Mouse (Mus musculus) kidney, embryonic 14.5 days (tissue): Measurements from ENCODE around the gene Otof. TPM values are rescaled to one million over a fixed set of nuclear protein-coding genes. Genes with fewer than 3 reads are reported as not detected.

ENCODE experiments used
- ATAC-seq: fragments of 200-750 bp; cut with Nextera tagmentation; 2 replicates; pipeline ENCODE4 v1.8.0; 2017; ENCODE audit warnings: moderate number of reproducible peaks, mild to moderate bottlenecking, moderate TSS enrichment, moderate library complexity; ENCODE audit not compliant: low FRiP score, low TSS enrichment
- H3K27ac ChIP-seq: fragments of 300-500 bp; sonication (generic); 2 replicates; pipeline ENCODE4 v1.5.1; 2014; ENCODE audit warnings: low read depth, mild to moderate bottlenecking, low read length, moderate library complexity, mixed read lengths
- H3K27me3 ChIP-seq: fragments of 300-500 bp; sonication (generic); 2 replicates; pipeline ENCODE4 v1.6.1; 2014; ENCODE audit warnings: mild to moderate bottlenecking, low read length; ENCODE audit not compliant: control insufficient read depth, insufficient read depth
- H3K36me3 ChIP-seq: fragments of 300-500 bp; sonication (generic); 2 replicates; pipeline ENCODE4 v1.6.1; 2014; ENCODE audit warnings: low read length, mixed read lengths; ENCODE audit not compliant: control insufficient read depth, insufficient read depth
- H3K4me1 ChIP-seq: fragments of 300-500 bp; sonication (generic); 2 replicates; pipeline ENCODE4 v1.6.1; 2014; ENCODE audit warnings: low read length, mixed read lengths; ENCODE audit not compliant: control insufficient read depth, insufficient read depth
- H3K4me2 ChIP-seq: fragments of 300-500 bp; sonication (generic); replicated peaks from 2 replicates; pipeline ENCODE4 v1.6.1; 2014; ENCODE audit warnings: low read depth, mild to moderate bottlenecking, low read length
- H3K4me3 ChIP-seq: fragments of 300-500 bp; sonication (generic); 2 replicates; pipeline ENCODE4 v1.5.1; 2014; ENCODE audit warnings: mild to moderate bottlenecking, low read length
- H3K9ac ChIP-seq: fragments of 300-500 bp; sonication (generic); 2 replicates; pipeline ENCODE4 v1.6.1; 2014; ENCODE audit warnings: low read depth, mild to moderate bottlenecking, low read length, moderate library complexity
- H3K9me3 ChIP-seq: fragments of 300-500 bp; sonication (generic); 2 replicates; pipeline ENCODE4 v1.6.1; 2016; ENCODE audit warnings: low read length; ENCODE audit not compliant: control insufficient read depth
- WGBS: fragments of 180-500 bp; shearing (Covaris S2); extraction: QIAGEN DNeasy Blood & Tissue Kit; methylation state at CpG from one replicate; pipeline ENCODE4 v1.1.7; 2014; 5-methylcytosine and 5-hydroxymethylcytosine counted together
- polyA plus RNA-seq: library from polyadenylated mRNA; unstranded; fragments of >200 nt; fragmentation: Nextera tagmentation; extraction: Ambion mirVana; gene quantifications from 2 replicates; pipeline ENCODE4 v1.2.1, GENCODE M21; 2014

Gene Otof
- polyA plus RNA-seq, 1 experiment from 2014 or later = 0.09 TPM

GRCm38 (mm10) chr5:30444327-30444895, 17.3 kb downstream of the Otof start:
- Histone ChIP-seq H3K36me3 (no peaks in the 10 kb centered on the region), H3K9me3 (no peaks in the 10 kb centered on the region), H3K4me1 (no peaks in the 10 kb centered on the region), H3K27me3 (no peaks in the 10 kb centered on the region), H3K27ac (no peak overlapping the region), H3K4me2 (no peak overlapping the region), H3K4me3 (no peak overlapping the region), H3K9ac (no peak overlapping the region)
- 74% methylated on average over 13 of the region's 13 CpGs for WGBS
- no peak for ATAC-seq

- Histone ChIP-seq H3K36me3 (no peaks in the 10 kb centered on the region), H3K4me2 (no peak overlapping the region), H3K4me1 (no peaks in the 10 kb centered on the region), H3K27ac (no peak overlapping the region), H3K4me3 (no peak overlapping the region), H3K9me3 (no peaks in the 10 kb centered on the region), H3K9ac (no peak overlapping the region), H3K27me3 (no peaks in the 10 kb centered on the region)
- WGBS = 70% methylated on average over 5 of the region's 5 CpGs
- ATAC-seq = no peak
These were observed 19.5 kb downstream of the Otof start for GRCm38 (mm10) chr5:30442196-30442595.

- no peaks in the 10 kb centered on the region for H3K9me3 ChIP-seq
- no peak overlapping the region for H3K9ac ChIP-seq
- WGBS = 89% methylated on average over 8 of the region's 8 CpGs
- H3K4me1 ChIP-seq = no peaks in the 10 kb centered on the region
- H3K4me2 ChIP-seq = no peak overlapping the region
- H3K36me3 ChIP-seq = no peaks in the 10 kb centered on the region
- no peak overlapping the region for H3K27ac ChIP-seq
- ATAC-seq = no peak
- no peaks in the 10 kb centered on the region for H3K27me3 ChIP-seq
- H3K4me3 ChIP-seq = no peak overlapping the region
These were observed 21.3 kb downstream of the Otof start for GRCm38 (mm10) chr5:30440308-30440906.

- Histone ChIP-seq H3K9ac (no peak overlapping the region), H3K9me3 (no peaks in the 10 kb centered on the region), H3K4me3 (no peak overlapping the region), H3K36me3 (no peaks in the 10 kb centered on the region), H3K27ac (no peak overlapping the region), H3K4me1 (no peaks in the 10 kb centered on the region), H3K27me3 (no peaks in the 10 kb centered on the region), H3K4me2 (no peak overlapping the region)
- no peak for ATAC-seq
- WGBS = 32% methylated on average over 2 of the region's 2 CpGs
These were observed 22.8 kb downstream of the Otof start for GRCm38 (mm10) chr5:30438931-30439330.

GRCm38 (mm10) chr5:30427406-30427805, 34.3 kb downstream of the Otof start:
- no peak for ATAC-seq
- Histone ChIP-seq H3K9ac (no peak overlapping the region), H3K4me2 (no peak overlapping the region), H3K27me3 (no peaks in the 10 kb centered on the region), H3K36me3 (no peaks in the 10 kb centered on the region), H3K27ac (no peak overlapping the region), H3K9me3 (no peaks in the 10 kb centered on the region), H3K4me1 (0 out of 2 replicates have a peak, but pooled peaks cover 3% of the 10 kb centered on the region), H3K4me3 (no peak overlapping the region)
- 85% methylated on average over 6 of the region's 6 CpGs for WGBS

GRCm38 (mm10) chr5:30423572-30424244, 38.0 kb downstream of the Otof start:
- H3K4me3 ChIP-seq = no peak overlapping the region
- no peaks in the 10 kb centered on the region for H3K36me3 ChIP-seq
- H3K9ac ChIP-seq = no peak overlapping the region
- H3K9me3 ChIP-seq = no peaks in the 10 kb centered on the region
- H3K27me3 ChIP-seq = no peaks in the 10 kb centered on the region
- WGBS = 17% methylated on average over 8 of the region's 8 CpGs
- no peak overlapping the region for H3K27ac ChIP-seq
- ATAC-seq = 0 out of 2 replicates have a peak, but pooled peaks have one; percentile 49
- H3K4me2 ChIP-seq = no peak overlapping the region
- H3K4me1 ChIP-seq = 0 out of 2 replicates have a peak, but pooled peaks cover 3% of the 10 kb centered on the region

- ATAC-seq = no peak
- H3K27ac ChIP-seq = no peak overlapping the region
- 84% methylated on average over 4 of the region's 4 CpGs for WGBS
- H3K36me3 ChIP-seq = no peaks in the 10 kb centered on the region
- H3K9me3 ChIP-seq = no peaks in the 10 kb centered on the region
- 0 out of 2 replicates have a peak, but pooled peaks cover 3% of the 10 kb centered on the region for H3K4me1 ChIP-seq
- no peaks in the 10 kb centered on the region for H3K27me3 ChIP-seq
- no peak overlapping the region for H3K4me2 ChIP-seq
- no peak overlapping the region for H3K4me3 ChIP-seq
- H3K9ac ChIP-seq = no peak overlapping the region
These were observed 38.6 kb downstream of the Otof start for GRCm38 (mm10) chr5:30423121-30423520.

- Histone ChIP-seq H3K9ac (no peak overlapping the region), H3K4me3 (no peak overlapping the region), H3K36me3 (no peaks in the 10 kb centered on the region), H3K4me1 (no peaks in the 10 kb centered on the region), H3K9me3 (no peaks in the 10 kb centered on the region), H3K27ac (no peak overlapping the region), H3K27me3 (no peaks in the 10 kb centered on the region), H3K4me2 (no peak overlapping the region)
- ATAC-seq = no peak
- WGBS = 67% methylated on average over 5 of the region's 5 CpGs
These were observed 45.1 kb downstream of the Otof start for GRCm38 (mm10) chr5:30416665-30417064.

- no peak for ATAC-seq
- H3K27ac ChIP-seq = no peak overlapping the region
These were observed 45.9 kb downstream of the Otof start for GRCm38 (mm10) chr5:30415876-30416275.

More at GRCm38 (mm10) chr5:30415876-30416275, 45.9 kb downstream of the Otof start:
- Histone ChIP-seq H3K9me3 (no peaks in the 10 kb centered on the region), H3K4me3 (no peak overlapping the region), H3K4me2 (no peak overlapping the region), H3K9ac (no peak overlapping the region), H3K36me3 (no peaks in the 10 kb centered on the region), H3K4me1 (no peaks in the 10 kb centered on the region), H3K27me3 (no peaks in the 10 kb centered on the region)
- WGBS = 75% methylated on average over 4 of the region's 4 CpGs
